Mouse (Mus musculus) mature B cell (primary cell): ENCODE results near the gene Slc2a3.
"Not testable (repeated sequence)": the region's sequence is repeated elsewhere in the genome, so short reads cannot be mapped to it uniquely, and the experiment has no call there.

Source experiments
- in situ Hi-C: fragments of 300-500 bp; cut with MboI; formaldehyde crosslinking; loops from 2 replicates; pipeline ENCODE4 v1.14.3; 2019

Gene Slc2a3

GRCm38 (mm10) chr6:122708826-122709225, 92.6 kb downstream of the Slc2a3 start:
- in situ Hi-C loops, result no loop called here

GRCm38 (mm10) chr6:122707036-122707800, 94.2 kb downstream of the Slc2a3 start, which contains the start of gene Nanog:
Gene Nanog, plus strand, starts transcription at chr6:122707489.
- in situ Hi-C loops, result no loop called here

- in situ Hi-C loops, result no loop called here
Observed at GRCm38 (mm10) chr6:122706337-122706840, 95.1 kb downstream of the Slc2a3 start.

GRCm38 (mm10) chr6:122703706-122704105, 97.7 kb downstream of the Slc2a3 start:
- in situ Hi-C loops, result no loop called here

GRCm38 (mm10) chr6:122703251-122703650, 98.2 kb downstream of the Slc2a3 start:
- in situ Hi-C loops, result no loop called here

- in situ Hi-C loops, result no loop called here
Observed at GRCm38 (mm10) chr6:122702480-122703124, 98.8 kb downstream of the Slc2a3 start.

- in situ Hi-C loops, result no loop called here
Observed at GRCm38 (mm10) chr6:122701816-122702215, 99.6 kb downstream of the Slc2a3 start.

- in situ Hi-C loops, result not testable (repeated sequence)
Observed at GRCm38 (mm10) chr6:122699628-122700027, 101.8 kb downstream of the Slc2a3 start.

- in situ Hi-C loops, result no loop called here
Observed at GRCm38 (mm10) chr6:122695398-122695797, 106.0 kb downstream of the Slc2a3 start.

- in situ Hi-C loops, result no loop called here
Observed at GRCm38 (mm10) chr6:122690082-122690481, 111.4 kb downstream of the Slc2a3 start.

- in situ Hi-C loops, result no loop called here
Observed at GRCm38 (mm10) chr6:122689411-122690055, 111.9 kb downstream of the Slc2a3 start.

- in situ Hi-C loops, result no loop called here
Observed at GRCm38 (mm10) chr6:122686709-122687108, 114.7 kb downstream of the Slc2a3 start.

GRCm38 (mm10) chr6:122682646-122683045, 118.8 kb downstream of the Slc2a3 start:
- in situ Hi-C loops, result no loop called here
